Mouse (Mus musculus) CD4-positive, CD25-positive, alpha-beta regulatory T cell, adult 2 months (primary cell): ENCODE results near the gene Shisal1.

Source experiments
- DNase-seq: peaks from one replicate; pipeline ENCODE4 v3.0.0-alpha.2; 2012; ENCODE audit warnings: low read depth, low spot score

The Shisal1 gene

GRCm38 (mm10) chr15:84378734-84379133, 68.2 kb downstream of the Shisal1 start:
- no peak for DNase-seq

- DNase-seq: no peak
These were observed 74.1 kb downstream of the Shisal1 start for GRCm38 (mm10) chr15:84372801-84373200.

- DNase-seq: no peak
These were observed 79.5 kb downstream of the Shisal1 start for GRCm38 (mm10) chr15:84367402-84367801.

GRCm38 (mm10) chr15:84366574-84366989, 80.3 kb downstream of the Shisal1 start:
- DNase-seq: no peak

- no peak for DNase-seq
These were observed 81.1 kb downstream of the Shisal1 start for GRCm38 (mm10) chr15:84365675-84366381.

- no peak for DNase-seq
These were observed 82.2 kb downstream of the Shisal1 start for GRCm38 (mm10) chr15:84364746-84365145.

- no peak for DNase-seq
These were observed 91.8 kb downstream of the Shisal1 start for GRCm38 (mm10) chr15:84355081-84355480.

- DNase-seq: no peak
These were observed 94.7 kb downstream of the Shisal1 start for GRCm38 (mm10) chr15:84351915-84352844.

GRCm38 (mm10) chr15:84351342-84351741, 95.6 kb downstream of the Shisal1 start:
- no peak for DNase-seq

- no peak for DNase-seq
These were observed 96.8 kb downstream of the Shisal1 start for GRCm38 (mm10) chr15:84349915-84350738.

- DNase-seq: peak; percentile 40
These were observed 98.1 kb downstream of the Shisal1 start for GRCm38 (mm10) chr15:84348769-84349168.

GRCm38 (mm10) chr15:84340926-84341325, 106.0 kb downstream of the Shisal1 start:
- no peak for DNase-seq

- no peak for DNase-seq
These were observed 109.3 kb downstream of the Shisal1 start for GRCm38 (mm10) chr15:84337599-84337998.

- DNase-seq: no peak
These were observed 110.5 kb downstream of the Shisal1 start for GRCm38 (mm10) chr15:84336281-84336817.

GRCm38 (mm10) chr15:84331066-84331612, 115.8 kb downstream of the Shisal1 start:
- DNase-seq: peak; percentile 59

- DNase-seq: no peak
These were observed 117.0 kb downstream of the Shisal1 start for GRCm38 (mm10) chr15:84329940-84330339.
